Mouse (Mus musculus): ENCODE measurements around the gene Scfd2. TPM values are rescaled to one million over a fixed set of nuclear protein-coding genes. Genes with fewer than 3 reads are reported as not detected.

Scfd2 gene
- polyA plus RNA-seq, 1 experiment = 10.5 TPM

DNA sequence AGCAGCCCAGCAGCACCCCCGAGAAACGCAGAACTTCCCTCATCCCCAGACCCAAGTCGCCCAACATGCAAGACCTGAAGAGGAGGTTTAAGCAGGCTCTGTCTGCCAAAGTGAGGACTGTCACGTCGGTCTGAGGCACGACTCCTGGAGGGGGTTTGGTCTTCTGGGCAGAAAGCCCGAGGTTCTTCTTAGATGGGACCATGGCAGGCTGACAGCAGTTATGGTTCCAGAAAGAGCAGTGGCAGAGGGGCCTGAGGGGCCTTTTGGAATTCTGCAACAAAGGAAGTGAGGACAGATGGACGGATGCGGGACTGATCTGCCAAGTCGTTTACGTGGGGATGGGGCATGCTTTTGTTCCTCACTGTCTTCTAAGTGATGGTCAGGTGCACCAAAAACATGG is 333.1 kb downstream of the Scfd2 start:
- Histone ChIP-seq H3K4me3 (ENCODE audit: insufficient read depth, low read length) (no peak overlapping the region), H3K4me1 (ENCODE audit: control insufficient read depth, insufficient read depth, low read length) (no peaks in the 10 kb centered on the region; the same call in 1 of the 2 replicates), H3K27ac (ENCODE audit: insufficient read depth, low read depth, low read length) (no peak overlapping the region)
- TF ChIP-seq CTCF (IDR thresholded peaks at IDR 0.05; ENCODE audit: low read depth, low read length) = no peak
- TF ChIP-seq POLR2A (IDR thresholded peaks at IDR 0.05; ENCODE audit: borderline replicate concordance, low read depth, low read length) = no peak

DNA sequence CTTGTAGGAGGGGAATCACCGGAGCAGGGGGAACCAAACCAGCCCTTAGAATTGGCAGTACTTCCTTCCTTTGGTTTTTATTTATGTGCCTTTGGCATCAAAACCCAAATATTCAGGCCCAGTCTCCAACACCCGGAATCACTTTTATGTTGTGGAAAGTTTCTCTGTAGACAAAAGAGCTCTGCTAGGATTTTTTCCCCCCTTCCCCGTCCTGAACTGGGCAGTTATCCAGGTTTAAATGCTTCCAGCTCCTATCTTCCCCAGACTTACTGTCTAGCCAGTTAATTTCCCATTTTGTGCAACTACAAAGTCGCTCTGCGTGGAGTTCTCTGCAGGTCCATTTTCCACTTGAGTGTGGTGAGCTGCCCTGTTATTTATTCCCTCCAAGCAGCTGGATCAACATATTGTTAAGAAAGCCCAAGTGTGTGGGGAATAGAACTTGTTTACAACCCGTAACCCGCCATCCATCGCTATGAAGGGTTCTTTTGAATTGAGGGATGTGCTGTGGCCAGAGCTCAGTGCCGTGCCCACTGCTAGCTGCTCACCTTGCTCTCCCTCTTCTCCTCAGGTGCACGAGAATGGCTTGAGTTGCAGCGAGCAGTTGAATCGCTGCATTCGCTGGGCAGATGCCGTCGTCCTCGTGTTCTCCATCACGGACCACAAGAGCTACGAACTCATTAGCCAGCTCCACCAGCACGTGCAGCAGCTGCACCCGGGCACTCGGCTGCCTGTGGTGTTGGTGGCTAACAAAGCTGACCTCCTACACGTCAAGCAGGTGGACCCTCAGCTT is 333.8 kb downstream of the Scfd2 start:
- Histone ChIP-seq H3K4me1 (ENCODE audit: control insufficient read depth, insufficient read depth, low read length) (no peaks in the 10 kb centered on the region; the same call in 1 of the 2 replicates), H3K4me3 (ENCODE audit: insufficient read depth, low read length) (no peak overlapping the region), H3K27ac (ENCODE audit: insufficient read depth, low read depth, low read length) (no peak overlapping the region)
- TF ChIP-seq POLR2A (IDR thresholded peaks at IDR 0.05; ENCODE audit: borderline replicate concordance, low read depth, low read length) (no peak), CTCF (IDR thresholded peaks at IDR 0.05; ENCODE audit: low read depth, low read length) (no peak)

DNA sequence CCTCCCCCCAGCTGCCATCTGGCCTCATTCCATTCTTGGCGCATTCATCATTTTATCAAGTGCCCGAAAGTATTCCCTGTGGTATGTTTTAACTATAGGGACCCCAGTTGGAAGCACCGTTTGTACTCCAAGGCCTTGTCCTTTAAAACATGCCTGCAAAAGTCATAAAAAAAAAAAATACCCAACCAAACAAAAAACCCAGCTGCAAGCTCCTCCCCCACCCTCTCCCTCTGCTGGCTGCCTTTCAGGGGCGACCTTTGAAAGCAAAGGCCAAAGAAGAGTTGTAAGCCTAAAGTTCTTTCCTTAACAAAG is 335.3 kb downstream of the Scfd2 start:
- Histone ChIP-seq H3K4me3 (ENCODE audit: insufficient read depth, low read length) (no peak overlapping the region), H3K27ac (ENCODE audit: insufficient read depth, low read depth, low read length) (no peak overlapping the region), H3K4me1 (ENCODE audit: control insufficient read depth, insufficient read depth, low read length) (no peaks in the 10 kb centered on the region; the same call in 1 of the 2 replicates)
- no peak for TF ChIP-seq POLR2A (IDR thresholded peaks at IDR 0.05; ENCODE audit: borderline replicate concordance, low read depth, low read length)
- TF ChIP-seq CTCF (IDR thresholded peaks at IDR 0.05; ENCODE audit: low read depth, low read length) = no peak

DNA sequence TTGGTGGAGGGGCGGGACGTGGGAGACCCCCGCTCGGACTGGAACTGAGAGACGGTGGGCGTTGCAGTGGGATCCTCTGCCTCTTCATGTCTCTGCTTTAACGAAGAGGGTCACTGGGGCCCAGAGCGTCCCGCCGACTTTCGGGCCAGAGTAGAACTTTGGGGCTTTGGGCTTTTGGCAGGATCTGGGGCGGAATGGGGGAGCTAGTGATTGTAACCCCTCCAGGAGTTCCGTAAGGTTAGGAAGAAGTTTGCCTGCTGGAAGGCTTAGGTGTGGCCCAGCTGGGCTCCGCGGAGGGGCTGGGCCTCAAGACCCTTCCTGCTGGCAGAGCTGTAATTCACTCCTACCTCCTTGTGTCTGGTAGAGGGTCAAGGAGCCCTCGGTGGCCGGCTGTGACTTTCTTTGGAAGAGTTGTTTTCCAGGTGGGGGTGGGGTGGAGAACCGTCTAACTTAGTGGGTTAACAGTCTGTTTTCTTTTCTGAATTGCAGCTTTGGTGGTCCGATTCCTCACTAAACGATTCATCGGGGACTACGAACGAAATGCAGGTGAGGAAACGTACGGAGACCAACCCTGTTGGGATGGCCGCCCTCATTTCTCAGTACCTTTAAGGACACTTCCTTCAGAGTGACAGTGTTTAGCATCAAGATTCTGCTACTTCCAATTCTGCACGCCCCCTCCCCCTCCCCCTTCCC is 335.8 kb downstream of the Scfd2 start:
- Histone ChIP-seq H3K4me3 (ENCODE audit: insufficient read depth, low read length) (peak overlapping the region; percentile 94), H3K4me1 (ENCODE audit: control insufficient read depth, insufficient read depth, low read length) (no peaks in the 10 kb centered on the region; the same call in 1 of the 2 replicates), H3K27ac (ENCODE audit: insufficient read depth, low read depth, low read length) (no peak overlapping the region)
- TF ChIP-seq CTCF (IDR thresholded peaks at IDR 0.05; ENCODE audit: low read depth, low read length) (no peak), POLR2A (IDR thresholded peaks at IDR 0.05; ENCODE audit: borderline replicate concordance, low read depth, low read length) (no peak)

DNA sequence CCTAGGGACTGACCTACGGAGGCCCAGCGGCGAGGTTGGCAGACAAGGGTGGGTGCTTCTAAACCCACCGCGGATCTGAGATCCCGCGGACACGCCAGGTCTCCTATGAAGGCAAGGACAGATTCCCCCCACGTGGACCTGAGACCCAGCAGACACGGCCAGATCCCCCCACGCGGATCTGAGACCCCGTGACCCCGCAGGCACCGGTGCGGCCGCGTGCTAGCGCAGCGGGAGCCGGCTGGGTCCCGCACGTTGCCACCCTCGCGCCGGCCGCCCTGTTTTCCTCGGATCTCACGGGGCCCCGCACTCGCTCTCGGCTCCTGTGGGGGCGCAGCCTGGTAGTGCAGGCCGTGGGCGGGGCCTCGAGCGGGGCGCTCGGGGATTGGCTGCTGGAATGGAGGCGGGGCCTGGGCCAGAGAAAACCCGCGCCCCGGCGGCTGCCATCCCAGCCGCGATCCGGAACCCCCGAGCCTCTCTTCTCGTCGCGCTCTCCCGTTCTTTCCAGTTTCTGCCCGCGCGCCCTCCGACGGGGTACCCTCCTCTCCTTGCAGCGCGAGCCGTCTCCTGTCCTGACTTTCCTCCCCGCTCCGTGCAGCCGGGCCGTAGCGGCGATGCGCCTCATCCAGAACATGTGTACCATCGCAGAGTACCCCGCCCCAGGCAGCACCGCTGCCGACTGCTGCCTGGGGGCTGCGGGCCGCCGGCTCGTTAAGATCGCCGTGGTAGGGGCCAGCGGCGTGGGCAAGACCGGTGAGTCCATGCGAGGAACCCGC is 336.5 kb downstream of the Scfd2 start, which contains the start of gene Rasl11b:
TSS of gene Rasl11b (plus strand) at position 446 of the 773 bp plus-strand sequence.
- H3K4me1 ChIP-seq (ENCODE audit: control insufficient read depth, insufficient read depth, low read length) = no peaks in the 10 kb centered on the region; the same call in 1 of the 2 replicates

DNA sequence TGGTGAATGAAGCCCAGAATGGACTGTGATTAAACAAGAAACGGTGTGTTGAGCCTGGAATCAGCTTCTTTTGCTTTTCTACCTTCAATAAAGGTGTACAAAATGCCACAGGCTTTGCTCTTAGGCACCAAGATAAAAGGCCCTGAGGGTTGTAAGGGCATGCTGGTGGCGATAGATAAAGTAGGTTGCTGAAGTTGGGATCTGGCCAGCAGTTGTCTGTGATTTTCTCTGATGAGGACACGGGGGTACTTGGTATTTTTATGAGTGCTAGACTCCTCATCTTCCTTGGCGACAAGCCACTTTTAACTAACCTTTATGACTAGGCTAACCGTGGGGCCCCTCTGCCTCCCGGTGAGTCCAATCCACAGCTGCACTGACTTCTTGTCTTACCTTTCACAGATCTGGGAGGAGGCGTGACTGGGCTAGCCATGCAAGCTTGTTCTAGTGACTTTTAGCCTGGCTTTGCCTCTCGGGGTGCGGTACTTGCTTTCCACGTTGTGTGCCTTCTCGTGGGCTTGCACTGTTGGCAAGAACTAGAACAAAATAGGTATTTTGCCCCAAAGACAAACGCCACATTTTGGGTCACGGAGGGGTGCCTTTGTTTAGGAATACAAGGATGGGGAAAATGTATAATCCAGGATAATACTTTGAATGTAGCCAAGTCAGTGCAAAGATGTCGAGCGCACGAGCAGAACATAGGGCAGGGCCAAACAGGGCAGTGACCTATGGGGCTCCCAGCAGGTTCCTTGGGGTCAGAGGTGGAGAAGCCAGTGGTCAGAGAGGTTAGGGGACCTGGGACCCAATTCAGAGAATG is 337.3 kb downstream of the Scfd2 start:
- H3K4me1 ChIP-seq (ENCODE audit: control insufficient read depth, insufficient read depth, low read length) = no peaks in the 10 kb centered on the region; the same call in 1 of the 2 replicates
- H3K4me3 ChIP-seq (ENCODE audit: insufficient read depth, low read length) = peak overlapping the region; percentile 94
- H3K27ac ChIP-seq (ENCODE audit: insufficient read depth, low read depth, low read length) = no peak overlapping the region
- TF ChIP-seq POLR2A (IDR thresholded peaks at IDR 0.05; ENCODE audit: borderline replicate concordance, low read depth, low read length) = no peak
- TF ChIP-seq CTCF (IDR thresholded peaks at IDR 0.05; ENCODE audit: low read depth, low read length) = no peak

More for the DNA sequence above, 336.5 kb downstream of the Scfd2 start, which contains the start of gene Rasl11b:
- peak within 1 kb of the TSS; percentile 94 for H3K4me3 ChIP-seq (ENCODE audit: insufficient read depth, low read length)
- no peak within 1 kb of the TSS for H3K27ac ChIP-seq (ENCODE audit: insufficient read depth, low read depth, low read length)
- no peak for TF ChIP-seq CTCF (IDR thresholded peaks at IDR 0.05; ENCODE audit: low read depth, low read length)
- TF ChIP-seq POLR2A (IDR thresholded peaks at IDR 0.05; ENCODE audit: borderline replicate concordance, low read depth, low read length) = no peak

DNA sequence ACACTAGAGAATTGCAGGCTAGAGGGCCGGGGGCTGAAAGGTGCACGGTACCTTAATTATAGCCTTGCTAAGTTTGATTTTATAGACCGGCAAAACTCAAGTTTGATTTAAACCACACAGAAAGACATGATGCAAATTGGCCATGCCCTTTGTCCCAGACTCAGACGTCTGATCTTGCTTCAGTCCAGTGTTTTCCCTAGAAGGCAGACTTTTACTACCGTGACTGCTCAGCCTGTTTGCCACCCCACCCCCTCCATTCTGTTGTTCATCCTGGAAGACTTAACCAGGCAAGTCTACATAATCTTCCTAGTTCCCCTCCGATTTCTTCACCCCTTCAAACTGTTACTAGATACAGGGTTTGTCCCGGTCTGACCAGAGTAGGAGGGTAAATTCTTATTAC is 337.9 kb downstream of the Scfd2 start:
- Histone ChIP-seq H3K4me1 (ENCODE audit: control insufficient read depth, insufficient read depth, low read length) (no peaks in the 10 kb centered on the region; the same call in 1 of the 2 replicates), H3K27ac (ENCODE audit: insufficient read depth, low read depth, low read length) (no peak overlapping the region), H3K4me3 (ENCODE audit: insufficient read depth, low read length) (no peak overlapping the region)
- TF ChIP-seq POLR2A (IDR thresholded peaks at IDR 0.05; ENCODE audit: borderline replicate concordance, low read depth, low read length) = no peak
- TF ChIP-seq CTCF (IDR thresholded peaks at IDR 0.05; ENCODE audit: low read depth, low read length) = no peak

DNA sequence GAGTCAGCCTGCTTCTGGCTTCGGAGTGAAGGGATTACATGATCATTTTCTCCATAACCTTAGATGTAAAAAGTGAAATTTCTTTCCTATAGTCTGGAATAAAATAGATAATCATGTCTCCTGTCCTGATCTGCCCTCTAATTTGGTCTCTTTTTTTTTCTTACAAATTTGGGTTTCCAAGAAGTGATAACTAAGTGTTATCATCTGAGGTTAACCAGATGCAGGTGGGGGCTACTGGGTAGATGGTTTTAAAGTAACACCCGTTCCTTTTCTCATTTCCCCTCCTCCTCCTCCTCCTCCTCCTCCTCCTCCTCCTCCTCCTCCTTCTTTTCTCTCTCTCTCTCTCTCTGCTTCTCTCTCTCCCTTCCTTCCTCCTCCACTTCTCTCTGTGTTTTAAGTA is 338.6 kb downstream of the Scfd2 start:
- no peak overlapping the region for H3K4me3 ChIP-seq (ENCODE audit: insufficient read depth, low read length)
- no peaks in the 10 kb centered on the region; the same call in 1 of the 2 replicates for H3K4me1 ChIP-seq (ENCODE audit: control insufficient read depth, insufficient read depth, low read length)
- TF ChIP-seq POLR2A (IDR thresholded peaks at IDR 0.05; ENCODE audit: borderline replicate concordance, low read depth, low read length) (no peak), CTCF (IDR thresholded peaks at IDR 0.05; ENCODE audit: low read depth, low read length) (no peak)
- H3K27ac ChIP-seq (ENCODE audit: insufficient read depth, low read depth, low read length) = no peak overlapping the region

DNA sequence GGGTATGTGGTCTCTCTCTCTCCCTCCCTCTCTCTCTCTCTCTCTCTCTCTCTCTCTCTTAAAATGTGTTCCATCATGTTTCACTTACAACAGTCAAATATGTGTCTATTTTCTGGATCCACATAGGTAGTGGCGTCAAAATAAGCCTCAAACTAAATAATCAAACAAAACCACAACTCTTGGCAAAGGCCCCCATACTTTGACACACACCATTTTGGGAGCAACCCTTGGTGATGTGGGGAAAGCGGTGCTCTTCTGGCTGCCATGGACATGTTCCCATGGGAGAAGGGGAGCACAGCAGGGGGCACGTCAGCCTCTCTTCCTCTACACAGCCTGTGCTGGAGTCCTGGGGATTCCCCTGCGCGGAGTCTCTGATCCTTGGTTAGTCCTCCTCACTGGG is 340.6 kb downstream of the Scfd2 start:
- Histone ChIP-seq H3K4me3 (ENCODE audit: insufficient read depth, low read length) (no peak overlapping the region), H3K4me1 (ENCODE audit: control insufficient read depth, insufficient read depth, low read length) (no peaks in the 10 kb centered on the region; the same call in 1 of the 2 replicates), H3K27ac (ENCODE audit: insufficient read depth, low read depth, low read length) (no peak overlapping the region)
- no peak for TF ChIP-seq CTCF (IDR thresholded peaks at IDR 0.05; ENCODE audit: low read depth, low read length)
- TF ChIP-seq POLR2A (IDR thresholded peaks at IDR 0.05; ENCODE audit: borderline replicate concordance, low read depth, low read length) = no peak
